Mouse (Mus musculus): ENCODE results near the gene Pak1.

GRCm38 (mm10) chr7:97770841-97771620 is 17.3 kb upstream of the Pak1 start:
- no peak for TF ChIP-seq POLR2A (IDR thresholded peaks at IDR 0.05; ENCODE audit: control insufficient read depth in 1 of 2, insufficient read depth in 1 of 2, low read depth in 1 of 2, low read length in 2 of 2, poor library complexity in 1 of 2)
- no peak for TF ChIP-seq CTCF (IDR thresholded peaks at IDR 0.05 in 2 of 3, conservative IDR thresholded peaks at IDR 0.05 in 1 of 3; ENCODE audit: control insufficient read depth in 1 of 3, insufficient read depth in 1 of 3, low read depth in 2 of 3, low read length in 3 of 3, poor library complexity in 1 of 3, severe bottlenecking in 1 of 3)
- TF ChIP-seq TCF12 (IDR thresholded peaks at IDR 0.05; ENCODE audit: low read depth, low read length) = no peak
- TF ChIP-seq SIN3A (IDR thresholded peaks at IDR 0.05; ENCODE audit: low read length) = no peak
- TF ChIP-seq ELF1 (IDR thresholded peaks at IDR 0.05; ENCODE audit: low read depth, low read length) = no peak
- no peak for TF ChIP-seq NELFE (IDR thresholded peaks at IDR 0.05; ENCODE audit: low read depth, low read length)
- no peak for TF ChIP-seq TBP (IDR thresholded peaks at IDR 0.05; ENCODE audit: low read depth, low read length)
- no peak for TF ChIP-seq MXI1 (IDR thresholded peaks at IDR 0.05; ENCODE audit: low read depth, low read length)
